Mouse (Mus musculus) midbrain, embryonic 14.5 days (tissue): Measurements from ENCODE around the gene Srgap2. TPM values are rescaled to one million over a fixed set of nuclear protein-coding genes. Genes with fewer than 3 reads are reported as not detected.
A peak's percentile ranks its signal among the peaks of the same experiment; 100 is the strongest.

Experiments
- ATAC-seq: fragments of 200-750 bp; cut with Nextera tagmentation; 2 replicates; pipeline ENCODE4 v1.8.0; 2017; ENCODE audit warnings: moderate number of reproducible peaks, moderate library complexity; ENCODE audit not compliant: low FRiP score, low TSS enrichment
- DNase-seq: peaks from one replicate; pipeline ENCODE4 v3.0.0-alpha.2; 2015
- H3K27ac ChIP-seq: fragments of 300-500 bp; sonication (generic); replicated peaks from 2 replicates; pipeline ENCODE4 v1.5.1; 2014; ENCODE audit warnings: mild to moderate bottlenecking, low read depth, low read length, moderate library complexity
- H3K27me3 ChIP-seq: fragments of 300-500 bp; sonication (generic); 2 replicates; pipeline ENCODE4 v1.6.1; 2014; ENCODE audit warnings: low read length, control low read depth, mixed read lengths; ENCODE audit not compliant: control insufficient read depth, insufficient read depth
- H3K36me3 ChIP-seq: fragments of 300-500 bp; sonication (generic); 2 replicates; pipeline ENCODE4 v1.6.1; 2014; ENCODE audit warnings: low read length, control low read depth; ENCODE audit not compliant: control insufficient read depth, insufficient read depth
- H3K4me1 ChIP-seq: fragments of 300-500 bp; sonication (generic); 2 replicates; pipeline ENCODE4 v1.6.1; 2014; ENCODE audit warnings: mild to moderate bottlenecking, antibody characterized with exemption, low read length, control low read depth; ENCODE audit not compliant: control insufficient read depth, insufficient read depth
- H3K4me2 ChIP-seq: fragments of 300-500 bp; sonication (generic); 2 replicates; pipeline ENCODE4 v1.6.1; 2014; ENCODE audit warnings: mild to moderate bottlenecking, low read length, moderate library complexity
- H3K4me3 ChIP-seq: fragments of 300-500 bp; sonication (generic); replicated peaks from 2 replicates; pipeline ENCODE4 v1.5.1; 2014; ENCODE audit warnings: low read depth, low read length
- H3K9ac ChIP-seq: fragments of 300-500 bp; sonication (generic); replicated peaks from 2 replicates; pipeline ENCODE4 v1.6.1; 2014; ENCODE audit warnings: mild to moderate bottlenecking, low read length, moderate library complexity
- H3K9me3 ChIP-seq: fragments of 300-500 bp; sonication (generic); 2 replicates; pipeline ENCODE4 v1.6.1; 2016; ENCODE audit warnings: low read length, control low read depth, mixed read lengths; ENCODE audit not compliant: control insufficient read depth
- WGBS: fragments of 180-500 bp; shearing (Covaris S2); extraction: QIAGEN DNeasy Blood & Tissue Kit; methylation state at CpG from one replicate; pipeline ENCODE4 v1.1.7; 2014; 5-methylcytosine and 5-hydroxymethylcytosine counted together
- polyA plus RNA-seq: library from polyadenylated mRNA; unstranded; fragments of >200 nt; fragmentation: Nextera tagmentation; extraction: Ambion mirVana; gene quantifications from 2 replicates; pipeline ENCODE4 v1.2.1, GENCODE M21; 2014

Gene Srgap2
- polyA plus RNA-seq, 1 experiment from 2014 or later: 30.8 TPM

DNA sequence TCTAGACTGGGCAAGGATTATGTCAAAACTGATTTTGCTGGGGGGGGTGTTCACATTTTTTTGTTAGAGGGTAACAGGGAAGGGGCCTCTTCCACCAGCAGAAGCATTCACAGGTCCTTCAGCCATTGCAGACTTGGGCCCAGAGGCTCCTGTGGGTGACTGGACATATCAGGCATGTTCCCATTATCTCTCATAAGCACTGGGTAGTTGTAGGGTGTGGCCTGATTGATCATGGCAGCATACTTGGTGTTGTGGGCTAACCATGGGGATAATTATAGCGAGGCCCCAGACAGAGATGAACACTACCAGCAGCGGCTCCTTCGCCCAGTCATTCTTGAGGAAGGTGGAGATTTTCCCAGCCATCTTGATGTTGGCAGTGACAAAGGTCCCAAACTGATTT lies 79.8 kb downstream of the Srgap2 start:
- no peak for ATAC-seq
- no peak overlapping the region for H3K4me3 ChIP-seq
- DNase-seq: no peak
- no peaks in the 10 kb centered on the region for H3K36me3 ChIP-seq
- H3K4me1 ChIP-seq: no peaks in the 10 kb centered on the region
- no peak overlapping the region for H3K4me2 ChIP-seq
- 95% methylated on average over 3 of the region's 3 CpGs for WGBS
- no peaks in the 10 kb centered on the region for H3K9me3 ChIP-seq
- H3K27me3 ChIP-seq: no peaks in the 10 kb centered on the region
- no peak overlapping the region for H3K27ac ChIP-seq
- no peak overlapping the region for H3K9ac ChIP-seq

DNA sequence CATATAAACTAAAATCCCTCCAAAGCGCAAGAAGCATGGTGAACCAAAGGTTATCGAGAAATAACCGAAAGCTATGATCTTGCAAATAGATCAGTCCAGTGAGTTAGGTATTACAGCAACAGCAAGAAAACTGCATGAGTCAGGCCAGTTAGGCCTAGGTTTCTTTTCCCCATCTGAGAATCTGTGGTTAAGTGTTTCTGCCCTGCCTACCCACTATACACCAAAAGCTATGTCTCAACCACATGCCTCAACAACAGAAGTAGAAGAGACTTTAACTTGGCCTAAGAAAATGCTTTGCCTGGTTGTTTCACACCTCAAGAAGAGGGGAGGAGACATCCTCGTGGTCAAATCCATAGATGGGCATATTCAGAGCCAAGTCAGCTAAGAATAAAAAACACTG lies 80.6 kb downstream of the Srgap2 start:
- Histone ChIP-seq H3K9ac (no peak overlapping the region), H3K4me2 (no peak overlapping the region), H3K4me3 (no peak overlapping the region), H3K36me3 (no peaks in the 10 kb centered on the region), H3K4me1 (no peaks in the 10 kb centered on the region), H3K9me3 (no peaks in the 10 kb centered on the region), H3K27ac (no peak overlapping the region), H3K27me3 (no peaks in the 10 kb centered on the region)
- ATAC-seq (no peak), DNase-seq (no peak)
- 96% methylated on average over 4 of the region's 4 CpGs for WGBS

DNA sequence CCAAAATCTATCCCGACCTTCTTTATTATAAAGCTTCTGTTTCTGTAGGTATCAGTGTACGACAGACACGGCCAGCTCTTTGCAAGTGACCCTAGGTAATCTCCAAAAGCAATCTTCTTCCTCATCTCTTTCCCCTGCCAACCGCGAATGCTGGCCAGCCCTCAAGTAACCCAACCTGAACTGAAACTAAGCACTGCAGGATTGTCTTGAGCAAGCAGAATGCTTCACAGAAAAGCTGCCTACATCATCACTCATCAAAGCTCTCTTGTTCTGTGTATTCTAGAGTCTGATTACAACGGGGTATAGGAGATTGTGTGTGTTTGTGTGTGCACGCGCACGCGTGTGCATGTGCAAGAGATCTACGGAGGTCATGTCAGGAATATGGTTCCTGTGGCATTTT lies 88.6 kb downstream of the Srgap2 start:
- Histone ChIP-seq H3K27me3 (no peaks in the 10 kb centered on the region), H3K4me3 (no peak overlapping the region), H3K27ac (no peak overlapping the region), H3K4me1 (no peaks in the 10 kb centered on the region), H3K9ac (no peak overlapping the region), H3K9me3 (no peaks in the 10 kb centered on the region), H3K4me2 (no peak overlapping the region), H3K36me3 (no peaks in the 10 kb centered on the region)
- DNase-seq (no peak), ATAC-seq (no peak)
- WGBS: 92% methylated on average over 11 of the region's 11 CpGs

DNA sequence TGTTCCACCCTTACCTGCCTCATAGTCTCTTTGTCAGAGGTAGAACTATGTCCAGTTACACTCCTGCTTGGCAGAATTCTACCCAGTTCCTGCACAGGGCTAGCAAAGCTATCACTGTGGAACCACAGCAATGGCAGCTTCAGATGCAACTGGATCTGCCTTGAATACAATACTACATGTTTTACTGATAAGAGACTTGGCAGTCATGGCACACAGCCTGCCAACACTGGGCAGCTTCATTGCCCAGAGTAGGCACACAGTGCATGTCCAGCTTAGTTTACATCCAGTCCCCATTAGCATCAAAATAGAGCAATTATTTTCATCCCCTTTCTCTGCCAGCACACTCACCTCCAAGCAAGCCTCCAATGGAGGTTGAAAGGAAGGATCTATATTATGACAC lies 89.2 kb downstream of the Srgap2 start:
- Histone ChIP-seq H3K4me3 (no peak overlapping the region), H3K9me3 (no peaks in the 10 kb centered on the region), H3K27ac (no peak overlapping the region), H3K4me2 (no peak overlapping the region), H3K36me3 (no peaks in the 10 kb centered on the region), H3K9ac (no peak overlapping the region), H3K4me1 (no peaks in the 10 kb centered on the region), H3K27me3 (no peaks in the 10 kb centered on the region)
- DNase-seq: peak; percentile 29
- no peak for ATAC-seq

DNA sequence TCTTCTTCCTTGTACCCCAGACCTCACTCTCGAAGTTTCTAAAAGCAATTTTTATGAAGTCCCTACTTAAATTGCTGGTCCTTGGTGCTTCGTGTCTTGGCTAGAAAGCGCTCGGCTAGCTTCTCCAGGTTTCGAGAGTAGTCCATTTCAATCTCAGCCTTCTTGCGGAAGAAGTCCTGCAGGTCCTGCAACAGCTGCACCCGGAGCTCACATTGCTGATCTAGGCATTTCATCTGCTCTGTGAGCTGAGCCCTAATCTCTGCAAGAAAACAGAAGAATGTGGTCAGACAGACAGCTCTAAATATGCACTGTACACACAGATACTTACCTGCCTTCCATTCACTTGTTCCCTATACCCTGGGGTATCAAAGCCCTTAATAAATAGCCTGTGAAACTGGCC lies 90.5 kb downstream of the Srgap2 start:
- Histone ChIP-seq H3K9me3 (no peaks in the 10 kb centered on the region), H3K4me3 (no peak overlapping the region), H3K36me3 (no peaks in the 10 kb centered on the region), H3K4me2 (no peak overlapping the region), H3K4me1 (0 out of 2 replicates have a peak, but pooled peaks cover 4% of the 10 kb centered on the region), H3K9ac (no peak overlapping the region), H3K27ac (no peak overlapping the region), H3K27me3 (no peaks in the 10 kb centered on the region)
- ATAC-seq (no peak), DNase-seq (no peak)
- 91% methylated on average over 7 of the region's 7 CpGs for WGBS

DNA sequence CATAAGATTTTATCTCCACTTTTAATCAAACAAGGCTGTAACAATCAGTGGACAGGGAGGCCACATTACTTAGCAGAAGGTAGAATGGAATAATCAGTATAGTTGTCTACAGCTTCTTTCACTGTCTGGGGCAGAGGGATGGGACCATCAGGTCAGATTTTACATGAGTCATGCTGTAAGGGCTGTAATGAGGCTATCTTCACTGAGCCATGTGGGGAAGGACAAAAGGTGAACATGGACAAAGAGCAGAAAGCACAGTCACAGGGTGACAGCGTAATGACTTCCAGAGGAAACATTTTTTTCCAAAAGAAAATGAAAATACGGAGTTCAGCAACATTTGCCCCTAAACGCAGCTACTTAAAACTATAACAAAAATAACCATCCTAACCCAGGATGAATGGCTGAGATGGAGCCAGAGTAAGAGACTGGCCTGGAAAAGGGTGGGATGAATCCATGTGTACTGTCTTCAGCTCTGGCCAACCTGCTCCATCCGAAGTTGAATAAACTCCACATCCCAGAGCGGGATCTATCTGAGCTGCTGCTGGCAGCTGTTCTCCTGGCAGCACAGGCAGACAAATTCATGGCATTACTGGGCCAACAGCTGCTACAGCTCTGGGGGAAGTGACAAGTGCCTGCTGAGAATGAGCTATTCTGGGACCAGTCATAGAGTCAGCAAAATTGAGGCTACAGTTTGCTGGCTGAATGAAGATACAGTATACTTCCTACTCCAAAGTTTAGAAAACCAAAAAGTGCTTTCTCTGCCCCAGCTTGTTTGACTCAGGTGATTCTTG lies 95.5 kb downstream of the Srgap2 start:
- peak; percentile 27 for DNase-seq
- H3K27me3 ChIP-seq: no peaks in the 10 kb centered on the region
- H3K4me2 ChIP-seq: no peak overlapping the region
- H3K36me3 ChIP-seq: no peaks in the 10 kb centered on the region
- H3K9me3 ChIP-seq: no peaks in the 10 kb centered on the region
- H3K4me1 ChIP-seq: peaks cover 26% of the 10 kb centered on the region
- H3K4me3 ChIP-seq: no peak overlapping the region
- WGBS: 78% methylated on average over 5 of the region's 5 CpGs
- 0 out of 2 replicates have a peak overlapping the region, but pooled peaks have one; percentile 13 for H3K27ac ChIP-seq
- no peak overlapping the region for H3K9ac ChIP-seq
- ATAC-seq: no peak

DNA sequence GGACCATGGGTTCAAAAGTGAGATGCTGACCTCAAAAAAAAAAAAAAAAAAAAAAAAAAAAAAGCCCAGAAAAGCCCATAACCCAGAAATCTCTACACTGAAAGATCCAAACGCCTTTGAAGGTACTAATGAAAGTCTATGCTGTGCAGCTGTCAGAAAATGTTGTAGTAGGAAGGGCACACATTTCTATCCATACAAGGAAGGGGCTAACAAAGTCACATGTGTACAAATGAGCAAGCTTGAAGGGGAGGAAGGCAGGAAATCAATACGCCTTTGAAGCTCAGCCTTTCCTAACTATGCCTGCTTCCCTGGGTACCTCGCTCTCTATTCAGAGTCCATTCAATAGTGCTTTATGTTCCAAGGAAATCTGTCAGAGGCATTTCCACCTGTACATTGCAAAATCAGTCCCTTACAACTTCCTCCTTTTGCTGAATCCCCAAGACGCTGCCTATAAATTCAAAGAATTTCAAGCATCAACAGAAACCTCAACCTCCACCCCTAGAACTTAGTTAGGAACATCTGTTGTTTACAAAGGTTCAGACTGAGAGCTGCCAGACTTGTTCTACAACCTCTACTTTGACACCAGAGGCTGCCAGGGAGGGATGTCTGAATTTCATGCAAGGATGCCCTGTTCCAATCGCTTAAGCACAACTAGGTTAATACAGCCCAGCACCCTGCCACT lies 99.9 kb downstream of the Srgap2 start:
- H3K4me3 ChIP-seq: no peak overlapping the region
- H3K4me2 ChIP-seq: no peak overlapping the region
- no peaks in the 10 kb centered on the region for H3K9me3 ChIP-seq
- WGBS: 22% methylated on average over 5 of the region's 5 CpGs
- no peaks in the 10 kb centered on the region for H3K36me3 ChIP-seq
- DNase-seq: peak; percentile 58
- H3K9ac ChIP-seq: no peak overlapping the region
- peak overlapping the region; percentile 15 for H3K27ac ChIP-seq
- no peaks in the 10 kb centered on the region for H3K27me3 ChIP-seq
- H3K4me1 ChIP-seq: peaks cover 26% of the 10 kb centered on the region
- ATAC-seq: peak; percentile 43; the same call in 1 of the 2 replicates

DNA sequence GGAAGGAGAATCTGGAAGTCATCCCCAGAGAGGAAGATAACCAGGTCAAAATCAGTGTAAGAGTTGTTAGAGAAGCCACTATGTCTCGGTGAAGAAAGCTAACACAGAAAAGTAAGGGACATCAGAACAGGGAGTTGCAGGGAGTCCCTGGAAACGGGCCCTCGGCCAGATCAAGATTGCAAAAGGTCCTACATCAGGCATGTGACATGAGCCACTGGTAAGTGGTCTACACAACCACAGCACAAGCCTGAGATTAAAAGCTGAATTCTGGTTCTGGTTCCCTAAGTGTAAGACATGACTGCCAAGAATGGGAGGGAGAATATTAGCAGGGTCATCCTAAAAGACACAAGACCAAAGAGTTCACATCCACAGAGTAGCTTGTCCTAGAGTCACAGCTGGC lies 104.1 kb downstream of the Srgap2 start:
- ATAC-seq: no peak
- Histone ChIP-seq H3K4me1 (peaks cover 14% of the 10 kb centered on the region), H3K9ac (no peak overlapping the region), H3K4me3 (no peak overlapping the region), H3K27ac (no peak overlapping the region), H3K27me3 (no peaks in the 10 kb centered on the region), H3K9me3 (no peaks in the 10 kb centered on the region), H3K36me3 (no peaks in the 10 kb centered on the region), H3K4me2 (no peak overlapping the region)
- WGBS: 90% methylated on average over 3 of the region's 3 CpGs
- DNase-seq: no peak

DNA sequence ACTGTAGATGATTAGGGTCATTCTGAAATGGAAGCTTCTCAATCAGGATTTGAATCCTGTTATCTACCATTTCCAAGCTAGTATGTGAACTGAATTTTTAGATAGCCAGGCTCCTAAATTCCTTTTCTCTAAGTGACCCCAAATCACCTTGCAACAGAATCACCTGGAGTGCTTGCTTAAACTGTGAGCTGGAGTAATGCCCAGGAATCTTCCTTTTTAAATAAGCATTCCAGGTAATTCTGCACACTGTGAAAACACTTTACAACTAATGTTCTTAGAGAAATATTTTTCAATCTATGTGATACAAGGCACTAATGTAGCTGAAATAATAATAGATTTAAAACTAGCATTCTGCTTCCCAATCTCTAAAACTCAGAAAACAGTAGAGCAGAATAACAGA lies 106.0 kb downstream of the Srgap2 start:
- no peaks in the 10 kb centered on the region for H3K9me3 ChIP-seq
- ATAC-seq (no peak), DNase-seq (no peak)
- no peak overlapping the region for H3K4me3 ChIP-seq
- no peak overlapping the region for H3K27ac ChIP-seq
- H3K9ac ChIP-seq: no peak overlapping the region
- no peaks in the 10 kb centered on the region for H3K27me3 ChIP-seq
- H3K36me3 ChIP-seq: no peaks in the 10 kb centered on the region
- peaks cover 15% of the 10 kb centered on the region; the same call in 1 of the 2 replicates for H3K4me1 ChIP-seq
- H3K4me2 ChIP-seq: no peak overlapping the region
